Mouse (Mus musculus): ENCODE measurements around the gene Slc38a4. TPM values are rescaled to one million over a fixed set of nuclear protein-coding genes. Genes with fewer than 3 reads are reported as not detected.
A peak's percentile ranks its signal among the peaks of the same experiment; 100 is the strongest.

The Slc38a4 gene
- polyA plus RNA-seq, 1 experiment from 2014 or later = 96.5 TPM

DNA sequence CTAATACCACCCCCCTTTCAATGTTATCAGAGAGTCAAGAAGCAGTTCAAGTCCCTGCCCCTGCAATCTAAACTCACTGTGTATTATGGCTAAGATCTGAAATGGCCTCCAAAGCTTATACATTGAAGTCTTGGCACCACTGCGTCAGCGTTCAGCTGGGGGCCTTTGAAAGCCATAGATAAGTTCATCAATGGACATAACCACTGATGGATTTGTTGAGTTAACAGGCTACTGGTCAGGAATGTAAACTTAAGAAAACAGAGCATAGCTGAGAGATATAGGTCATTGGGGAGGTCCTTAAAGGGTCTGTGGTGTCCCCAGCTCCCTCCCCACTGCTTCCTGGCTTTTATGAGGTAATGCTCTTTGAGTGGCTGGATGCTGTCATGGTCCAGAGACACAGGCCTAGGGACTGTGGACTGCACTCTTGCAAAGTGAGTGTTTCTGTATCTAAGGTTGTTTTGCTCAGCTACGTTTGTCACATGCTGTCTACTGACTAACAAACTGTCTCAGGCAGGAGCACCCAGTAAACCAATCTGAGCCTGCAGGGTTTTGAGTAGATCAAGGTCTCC, 83.0 kb downstream of the Slc38a4 start:
- Histone ChIP-seq H3K4me1 (ENCODE audit: control insufficient read depth, insufficient read depth, low read length) (peaks cover 8% of the 10 kb centered on the region), H3K9me3 (replicated peaks; ENCODE audit: control insufficient read depth, low read length) (no peaks in the 10 kb centered on the region; the same call in 1 of the 2 replicates), H3K9ac (ENCODE audit: low read length) (no peak overlapping the region), H3K27me3 (ENCODE audit: control insufficient read depth, insufficient read depth, low read length) (no peaks in the 10 kb centered on the region), H3K27ac (ENCODE audit: low read length) (no peak overlapping the region), H3K36me3 (ENCODE audit: control insufficient read depth, insufficient read depth) (no peaks in the 10 kb centered on the region), H3K4me2 (ENCODE audit: low read depth, low read length) (no peak overlapping the region), H3K4me3 (ENCODE audit: low read length) (no peak overlapping the region)
- ATAC-seq (replicated peaks; ENCODE audit: extremely low read depth, insufficient read depth, low FRiP score) = no peak
- WGBS = 72% methylated on average over 3 of the region's 3 CpGs

GRCm38 (mm10) chr15:96971906-96972305, 83.8 kb downstream of the Slc38a4 start:
- no peaks in the 10 kb centered on the region for H3K9me3 ChIP-seq (replicated peaks; ENCODE audit: control insufficient read depth, low read length)
- WGBS = 90% methylated on average over 9 of the region's 9 CpGs
- no peak overlapping the region for H3K9ac ChIP-seq (ENCODE audit: low read length)
- H3K27ac ChIP-seq (ENCODE audit: low read length) = no peak overlapping the region; the same call in 1 of the 2 replicates
- no peak overlapping the region for H3K4me2 ChIP-seq (ENCODE audit: low read depth, low read length)
- H3K4me3 ChIP-seq (ENCODE audit: low read length) = no peak overlapping the region
- no peaks in the 10 kb centered on the region for H3K27me3 ChIP-seq (ENCODE audit: control insufficient read depth, insufficient read depth, low read length)
- peaks cover 8% of the 10 kb centered on the region for H3K4me1 ChIP-seq (ENCODE audit: control insufficient read depth, insufficient read depth, low read length)
- no peaks in the 10 kb centered on the region for H3K36me3 ChIP-seq (ENCODE audit: control insufficient read depth, insufficient read depth)
- ATAC-seq (replicated peaks; ENCODE audit: extremely low read depth, insufficient read depth, low FRiP score) = no peak

DNA sequence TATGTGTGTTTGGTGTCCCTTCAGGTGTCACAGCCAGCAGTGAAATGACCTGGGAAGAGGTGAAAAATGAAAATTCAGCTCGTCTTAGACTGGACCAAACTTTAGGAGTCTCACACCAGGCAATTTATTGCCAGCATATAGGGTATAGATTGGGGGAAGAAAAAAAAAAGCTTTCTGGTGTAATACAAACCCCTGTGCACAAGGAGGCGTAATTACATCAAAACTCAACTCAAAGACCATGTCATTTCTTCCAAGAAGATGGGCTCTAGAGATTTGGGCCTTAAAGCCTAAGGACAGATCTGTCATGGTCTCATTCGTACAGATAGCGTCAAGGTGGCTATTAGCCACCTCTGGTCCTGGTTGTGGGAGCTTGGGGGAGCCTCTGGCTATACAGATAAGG, 86.0 kb downstream of the Slc38a4 start:
- H3K27me3 ChIP-seq (ENCODE audit: control insufficient read depth, insufficient read depth, low read length) = no peaks in the 10 kb centered on the region
- no peak overlapping the region for H3K4me3 ChIP-seq (ENCODE audit: low read length)
- WGBS = 49% methylated on average over 4 of the region's 4 CpGs
- no peak overlapping the region for H3K27ac ChIP-seq (ENCODE audit: low read length)
- H3K4me2 ChIP-seq (ENCODE audit: low read depth, low read length) = no peak overlapping the region
- peaks cover 8% of the 10 kb centered on the region for H3K4me1 ChIP-seq (ENCODE audit: control insufficient read depth, insufficient read depth, low read length)
- H3K9me3 ChIP-seq (replicated peaks; ENCODE audit: control insufficient read depth, low read length) = no peaks in the 10 kb centered on the region
- H3K36me3 ChIP-seq (ENCODE audit: control insufficient read depth, insufficient read depth) = no peaks in the 10 kb centered on the region
- no peak overlapping the region for H3K9ac ChIP-seq (ENCODE audit: low read length)
- no peak for ATAC-seq (replicated peaks; ENCODE audit: extremely low read depth, insufficient read depth, low FRiP score)

DNA sequence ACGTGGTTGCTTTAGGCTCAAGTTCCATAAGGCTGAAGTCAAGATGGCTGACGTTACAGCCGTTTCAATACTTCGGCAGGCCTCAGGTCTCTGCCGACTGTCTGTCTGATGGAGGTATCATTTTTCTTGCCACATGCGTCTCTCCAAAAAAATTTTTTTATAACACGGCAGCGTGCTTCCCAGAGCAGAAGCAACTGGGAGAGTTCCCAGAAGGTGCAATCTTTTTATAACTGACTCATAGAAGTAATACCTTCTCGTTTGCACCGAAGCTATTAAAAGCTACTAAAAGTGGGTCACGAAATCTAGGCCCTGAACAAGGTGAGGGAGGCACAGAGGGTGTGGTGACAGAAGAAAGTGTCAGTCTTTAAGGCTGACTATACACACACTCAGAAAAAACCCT, 87.0 kb downstream of the Slc38a4 start:
- H3K4me1 ChIP-seq (ENCODE audit: control insufficient read depth, insufficient read depth, low read length) = peaks cover 8% of the 10 kb centered on the region
- H3K4me3 ChIP-seq (ENCODE audit: low read length) = no peak overlapping the region
- H3K4me2 ChIP-seq (ENCODE audit: low read depth, low read length) = no peak overlapping the region
- H3K9me3 ChIP-seq (replicated peaks; ENCODE audit: control insufficient read depth, low read length) = no peaks in the 10 kb centered on the region
- H3K27me3 ChIP-seq (ENCODE audit: control insufficient read depth, insufficient read depth, low read length) = no peaks in the 10 kb centered on the region
- no peak overlapping the region; the same call in 1 of the 2 replicates for H3K27ac ChIP-seq (ENCODE audit: low read length)
- no peak overlapping the region for H3K9ac ChIP-seq (ENCODE audit: low read length)
- no peaks in the 10 kb centered on the region for H3K36me3 ChIP-seq (ENCODE audit: control insufficient read depth, insufficient read depth)
- ATAC-seq (replicated peaks; ENCODE audit: extremely low read depth, insufficient read depth, low FRiP score) = no peak
- 68% methylated on average over 11 of the region's 11 CpGs for WGBS

DNA sequence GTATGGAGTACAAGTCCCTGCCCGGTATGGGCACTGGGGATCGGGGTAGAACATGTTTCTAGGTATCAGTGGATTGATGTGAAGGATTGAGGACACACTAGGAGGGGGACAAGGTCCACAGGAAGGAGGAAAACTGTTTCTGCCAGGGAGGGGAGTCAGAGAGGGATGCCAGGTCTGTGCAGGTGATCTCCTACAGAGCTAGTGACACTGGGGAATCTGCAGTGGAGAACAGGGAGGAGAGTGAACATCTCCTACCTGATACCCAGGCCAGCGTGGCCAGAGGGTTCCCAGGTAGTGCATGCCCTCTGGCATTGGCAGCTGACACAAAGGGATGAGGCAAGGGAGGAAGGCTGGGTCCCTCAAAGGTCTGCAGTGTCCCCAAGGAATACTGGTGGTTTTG, 89.4 kb downstream of the Slc38a4 start:
- Histone ChIP-seq H3K9me3 (replicated peaks; ENCODE audit: control insufficient read depth, low read length) (no peaks in the 10 kb centered on the region), H3K36me3 (ENCODE audit: control insufficient read depth, insufficient read depth) (no peaks in the 10 kb centered on the region), H3K27me3 (ENCODE audit: control insufficient read depth, insufficient read depth, low read length) (no peaks in the 10 kb centered on the region), H3K4me3 (ENCODE audit: low read length) (no peak overlapping the region), H3K27ac (ENCODE audit: low read length) (no peak overlapping the region), H3K4me1 (ENCODE audit: control insufficient read depth, insufficient read depth, low read length) (peaks cover 10% of the 10 kb centered on the region), H3K4me2 (ENCODE audit: low read depth, low read length) (no peak overlapping the region), H3K9ac (ENCODE audit: low read length) (no peak overlapping the region)
- WGBS = 87% methylated on average over 3 of the region's 3 CpGs
- ATAC-seq (replicated peaks; ENCODE audit: extremely low read depth, insufficient read depth, low FRiP score) = no peak

DNA sequence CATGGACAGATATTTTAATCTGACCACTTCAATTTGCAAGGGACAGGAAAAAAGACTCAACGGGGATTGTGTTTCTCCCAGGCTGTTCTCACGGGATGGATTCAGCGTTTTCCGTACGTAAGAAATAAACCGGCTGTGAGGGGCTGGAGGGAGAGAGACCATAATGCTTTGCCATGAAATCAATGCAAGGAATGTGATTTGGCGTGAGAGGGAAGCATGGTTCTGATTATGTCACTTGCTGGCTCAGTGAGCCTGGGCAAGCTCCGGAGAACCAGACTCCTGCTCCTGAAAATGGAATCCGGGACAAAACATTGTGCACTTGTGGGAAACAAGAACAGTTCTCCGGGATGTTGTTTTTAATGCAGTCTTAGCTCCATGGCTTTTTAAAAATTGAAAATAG, 92.0 kb downstream of the Slc38a4 start:
- 35% methylated on average over 10 of the region's 10 CpGs for WGBS
- Histone ChIP-seq H3K36me3 (ENCODE audit: control insufficient read depth, insufficient read depth) (no peaks in the 10 kb centered on the region), H3K4me3 (ENCODE audit: low read length) (no peak overlapping the region), H3K27ac (ENCODE audit: low read length) (peak overlapping the region; percentile 5; the same call in 1 of the 2 replicates), H3K27me3 (ENCODE audit: control insufficient read depth, insufficient read depth, low read length) (no peaks in the 10 kb centered on the region), H3K4me1 (ENCODE audit: control insufficient read depth, insufficient read depth, low read length) (peaks cover 2% of the 10 kb centered on the region; the same call in 1 of the 2 replicates), H3K9me3 (replicated peaks; ENCODE audit: control insufficient read depth, low read length) (no peaks in the 10 kb centered on the region), H3K4me2 (ENCODE audit: low read depth, low read length) (peak overlapping the region; percentile 44), H3K9ac (ENCODE audit: low read length) (no peak overlapping the region; the same call in 1 of the 2 replicates)
- no peak for ATAC-seq (replicated peaks; ENCODE audit: extremely low read depth, insufficient read depth, low FRiP score)

GRCm38 (mm10) chr15:96963318-96963717, 92.4 kb downstream of the Slc38a4 start:
- no peak overlapping the region for H3K9ac ChIP-seq (ENCODE audit: low read length)
- H3K36me3 ChIP-seq (ENCODE audit: control insufficient read depth, insufficient read depth) = no peaks in the 10 kb centered on the region
- H3K27ac ChIP-seq (ENCODE audit: low read length) = peak overlapping the region; percentile 5; the same call in 1 of the 2 replicates
- no peaks in the 10 kb centered on the region for H3K9me3 ChIP-seq (replicated peaks; ENCODE audit: control insufficient read depth, low read length)
- H3K27me3 ChIP-seq (ENCODE audit: control insufficient read depth, insufficient read depth, low read length) = no peaks in the 10 kb centered on the region
- no peak for ATAC-seq (replicated peaks; ENCODE audit: extremely low read depth, insufficient read depth, low FRiP score)
- H3K4me3 ChIP-seq (ENCODE audit: low read length) = no peak overlapping the region
- peak overlapping the region; percentile 44 for H3K4me2 ChIP-seq (ENCODE audit: low read depth, low read length)
- 70% methylated on average over 8 of the region's 8 CpGs for WGBS
- H3K4me1 ChIP-seq (ENCODE audit: control insufficient read depth, insufficient read depth, low read length) = peaks cover 2% of the 10 kb centered on the region; the same call in 1 of the 2 replicates

DNA sequence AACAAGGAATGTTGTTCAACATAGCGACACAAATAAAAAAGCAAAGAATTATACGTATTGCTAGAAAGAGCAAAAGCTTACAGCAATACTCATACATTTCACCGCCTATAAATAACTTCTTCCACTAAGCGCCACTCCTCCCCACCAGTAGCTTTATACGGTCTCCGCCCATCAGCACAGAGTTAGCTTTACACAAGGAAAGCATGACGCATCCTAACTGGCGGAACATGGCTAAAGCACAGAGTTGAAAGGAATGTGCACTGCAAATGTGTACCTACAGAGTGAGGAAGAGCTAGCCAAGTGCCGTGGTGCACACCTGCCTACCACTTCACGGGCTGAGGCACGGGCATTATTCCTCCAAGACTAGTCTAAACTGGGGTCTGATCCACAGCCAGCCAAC, 95.4 kb downstream of the Slc38a4 start:
- no peak overlapping the region for H3K9ac ChIP-seq (ENCODE audit: low read length)
- peaks cover 2% of the 10 kb centered on the region; the same call in 1 of the 2 replicates for H3K4me1 ChIP-seq (ENCODE audit: control insufficient read depth, insufficient read depth, low read length)
- no peak for ATAC-seq (replicated peaks; ENCODE audit: extremely low read depth, insufficient read depth, low FRiP score)
- H3K4me2 ChIP-seq (ENCODE audit: low read depth, low read length) = no peak overlapping the region
- no peaks in the 10 kb centered on the region for H3K9me3 ChIP-seq (replicated peaks; ENCODE audit: control insufficient read depth, low read length)
- H3K27me3 ChIP-seq (ENCODE audit: control insufficient read depth, insufficient read depth, low read length) = no peaks in the 10 kb centered on the region
- H3K4me3 ChIP-seq (ENCODE audit: low read length) = no peak overlapping the region
- 84% methylated on average over 11 of the region's 11 CpGs for WGBS
- no peaks in the 10 kb centered on the region for H3K36me3 ChIP-seq (ENCODE audit: control insufficient read depth, insufficient read depth)
- no peak overlapping the region for H3K27ac ChIP-seq (ENCODE audit: low read length)

DNA sequence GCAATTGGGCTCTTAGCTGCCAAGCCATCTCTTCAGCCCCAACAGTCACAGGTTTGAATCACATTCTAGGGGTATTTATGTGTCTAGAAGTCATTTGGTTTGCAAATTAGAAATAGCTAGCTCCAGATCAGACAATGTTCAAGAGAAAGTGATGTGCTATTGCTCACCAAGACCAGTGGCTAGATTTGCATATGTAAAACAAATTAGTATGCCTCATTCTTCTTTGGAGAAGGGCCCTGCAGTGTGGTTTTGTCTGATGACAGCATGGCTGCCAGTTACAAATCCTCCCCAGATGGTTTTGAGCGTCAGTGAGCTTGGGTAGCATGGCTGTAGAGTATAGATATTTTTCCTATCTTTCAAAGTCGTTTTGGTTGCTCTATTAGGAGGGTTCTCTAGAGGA, 96.5 kb downstream of the Slc38a4 start:
- Histone ChIP-seq H3K4me2 (ENCODE audit: low read depth, low read length) (no peak overlapping the region), H3K27ac (ENCODE audit: low read length) (no peak overlapping the region), H3K36me3 (ENCODE audit: control insufficient read depth, insufficient read depth) (no peaks in the 10 kb centered on the region), H3K9ac (ENCODE audit: low read length) (no peak overlapping the region), H3K4me3 (ENCODE audit: low read length) (no peak overlapping the region), H3K27me3 (ENCODE audit: control insufficient read depth, insufficient read depth, low read length) (no peaks in the 10 kb centered on the region), H3K9me3 (replicated peaks; ENCODE audit: control insufficient read depth, low read length) (no peaks in the 10 kb centered on the region), H3K4me1 (ENCODE audit: control insufficient read depth, insufficient read depth, low read length) (peaks cover 2% of the 10 kb centered on the region; the same call in 1 of the 2 replicates)
- no peak for ATAC-seq (replicated peaks; ENCODE audit: extremely low read depth, insufficient read depth, low FRiP score)
- WGBS = 69% methylated on average over 2 of the region's 2 CpGs
